Mouse (Mus musculus): Measurements from ENCODE around the gene Snai1.

GRCm38 (mm10) chr2:167528278-167528677 is 9.7 kb upstream of the Snai1 start:
- peak; percentile 61 for TF ChIP-seq CTCF (IDR thresholded peaks at IDR 0.05; ENCODE audit: control insufficient read depth, insufficient read depth, low read length)
- no peak for TF ChIP-seq POLR2A (IDR thresholded peaks at IDR 0.05; ENCODE audit: borderline replicate concordance, control insufficient read depth, low read depth, low read length)

All from bone marrow, adult 2 months (tissue).